Mouse (Mus musculus) heart, embryonic 13.5 days (tissue): ENCODE measurements around the gene Opa1. TPM values are rescaled to one million over a fixed set of nuclear protein-coding genes. Genes with fewer than 3 reads are reported as not detected.

ENCODE experiments used
- ATAC-seq: fragments of 200-750 bp; cut with Nextera tagmentation; 2 replicates; pipeline ENCODE4 v1.8.0; 2017; ENCODE audit warnings: moderate TSS enrichment; ENCODE audit not compliant: insufficient number of reproducible peaks, low FRiP score, low TSS enrichment; ENCODE audit errors: extremely low read depth
- H3K27ac ChIP-seq: fragments of 300-500 bp; sonication (generic); replicated peaks from 2 replicates; pipeline ENCODE4 v1.5.1; 2015; ENCODE audit warnings: moderate library complexity, mild to moderate bottlenecking, inconsistent platforms
- H3K27me3 ChIP-seq: fragments of 300-500 bp; sonication (generic); replicated peaks from 2 replicates; pipeline ENCODE4 v1.6.1; 2015; ENCODE audit warnings: mild to moderate bottlenecking, inconsistent platforms
- H3K36me3 ChIP-seq: fragments of 300-500 bp; sonication (generic); 2 replicates; pipeline ENCODE4 v1.6.1; 2015; ENCODE audit warnings: mild to moderate bottlenecking, inconsistent platforms
- H3K4me1 ChIP-seq: fragments of 300-500 bp; sonication (generic); 2 replicates; pipeline ENCODE4 v1.6.1; 2015; ENCODE audit warnings: inconsistent platforms
- H3K4me2 ChIP-seq: fragments of 300-500 bp; sonication (generic); 2 replicates; pipeline ENCODE4 v1.6.1; 2015; ENCODE audit warnings: inconsistent platforms, mild to moderate bottlenecking, moderate library complexity
- H3K4me3 ChIP-seq: fragments of 300-500 bp; sonication (generic); 2 replicates; pipeline ENCODE4 v1.5.1; 2015; ENCODE audit warnings: moderate library complexity, mild to moderate bottlenecking, inconsistent platforms
- H3K9ac ChIP-seq: fragments of 300-500 bp; sonication (generic); 2 replicates; pipeline ENCODE4 v1.6.1; 2015; ENCODE audit warnings: inconsistent platforms, mild to moderate bottlenecking, moderate library complexity
- H3K9me3 ChIP-seq: fragments of 300-500 bp; sonication (generic); 2 replicates; pipeline ENCODE4 v1.6.1; 2016; ENCODE audit warnings: inconsistent platforms
- WGBS: fragments of 180-500 bp; shearing (Covaris S2); methylation state at CpG from one replicate; pipeline ENCODE4 v1.1.7; 2015; ENCODE audit warnings: mixed read lengths; 5-methylcytosine and 5-hydroxymethylcytosine counted together
- polyA plus RNA-seq: library from polyadenylated mRNA; unstranded; fragments of >200 nt; fragmentation: Nextera tagmentation; extraction: Ambion mirVana; gene quantifications from 2 replicates; pipeline ENCODE4 v1.2.1, GENCODE M21; 2015

Gene Opa1
- polyA plus RNA-seq, 1 experiment from 2014 or later = 34.9 TPM

- peaks cover 8% of the 10 kb centered on the region for H3K4me1 ChIP-seq
- H3K4me2 ChIP-seq = no peak overlapping the region
- ATAC-seq = no peak
- no peak overlapping the region for H3K9ac ChIP-seq
- no peaks in the 10 kb centered on the region for H3K9me3 ChIP-seq
- no peaks in the 10 kb centered on the region for H3K36me3 ChIP-seq
- H3K27me3 ChIP-seq = no peaks in the 10 kb centered on the region
- 10% methylated on average over 5 of the region's 5 CpGs for WGBS
- no peak overlapping the region for H3K4me3 ChIP-seq
- no peak overlapping the region for H3K27ac ChIP-seq
Observed at GRCm38 (mm10) chr16:29575620-29576019, 3.5 kb upstream of the Opa1 start.

- WGBS = 6% methylated on average over 12 of the region's 12 CpGs
- Histone ChIP-seq H3K4me3 (peak overlapping the region; percentile 99), H3K27ac (peak overlapping the region; percentile 48; the same call in 1 of the 2 replicates), H3K9me3 (no peaks in the 10 kb centered on the region), H3K4me2 (peak overlapping the region; percentile 93), H3K9ac (peak overlapping the region; percentile 97), H3K36me3 (no peaks in the 10 kb centered on the region), H3K27me3 (no peaks in the 10 kb centered on the region), H3K4me1 (peaks cover 9% of the 10 kb centered on the region)
- ATAC-seq = no peak
Observed at GRCm38 (mm10) chr16:29579787-29580176, 648 bp downstream of the Opa1 start.

- H3K4me1 ChIP-seq = no peaks in the 10 kb centered on the region
- WGBS = 77% methylated on average over 7 of the region's 7 CpGs
- no peaks in the 10 kb centered on the region for H3K27me3 ChIP-seq
- ATAC-seq = no peak
- no peak overlapping the region for H3K9ac ChIP-seq
- no peaks in the 10 kb centered on the region for H3K9me3 ChIP-seq
- no peak overlapping the region for H3K27ac ChIP-seq
- H3K4me2 ChIP-seq = no peak overlapping the region
- no peak overlapping the region for H3K4me3 ChIP-seq
- H3K36me3 ChIP-seq = peaks cover 71% of the 10 kb centered on the region
Observed at GRCm38 (mm10) chr16:29592171-29592570, 13.0 kb downstream of the Opa1 start.

- no peak overlapping the region for H3K27ac ChIP-seq
- no peak overlapping the region for H3K9ac ChIP-seq
- ATAC-seq = no peak
- no peaks in the 10 kb centered on the region for H3K4me1 ChIP-seq
- peaks cover 61% of the 10 kb centered on the region for H3K36me3 ChIP-seq
- no peaks in the 10 kb centered on the region for H3K27me3 ChIP-seq
- no peak overlapping the region for H3K4me2 ChIP-seq
- H3K9me3 ChIP-seq = no peaks in the 10 kb centered on the region
- WGBS = 86% methylated on average over 4 of the region's 4 CpGs
- H3K4me3 ChIP-seq = no peak overlapping the region
Observed at GRCm38 (mm10) chr16:29597122-29597521, 18.0 kb downstream of the Opa1 start.

- no peak for ATAC-seq
- Histone ChIP-seq H3K36me3 (peaks cover 75% of the 10 kb centered on the region), H3K27ac (no peak overlapping the region), H3K4me2 (no peak overlapping the region), H3K9me3 (no peaks in the 10 kb centered on the region), H3K27me3 (no peaks in the 10 kb centered on the region), H3K4me1 (no peaks in the 10 kb centered on the region), H3K4me3 (no peak overlapping the region), H3K9ac (no peak overlapping the region)
- 90% methylated on average over 8 of the region's 8 CpGs for WGBS
Observed at GRCm38 (mm10) chr16:29605546-29605945, 26.4 kb downstream of the Opa1 start.

GRCm38 (mm10) chr16:29607131-29607530, 28.0 kb downstream of the Opa1 start:
- WGBS = 90% methylated on average over 7 of the region's 7 CpGs
- no peaks in the 10 kb centered on the region for H3K4me1 ChIP-seq
- no peak overlapping the region for H3K4me3 ChIP-seq
- no peak overlapping the region for H3K9ac ChIP-seq
- peaks cover 85% of the 10 kb centered on the region for H3K36me3 ChIP-seq
- H3K9me3 ChIP-seq = no peaks in the 10 kb centered on the region
- no peak for ATAC-seq
- no peak overlapping the region for H3K4me2 ChIP-seq
- H3K27me3 ChIP-seq = no peaks in the 10 kb centered on the region
- H3K27ac ChIP-seq = no peak overlapping the region

GRCm38 (mm10) chr16:29614762-29615161, 35.6 kb downstream of the Opa1 start:
- ATAC-seq = no peak
- Histone ChIP-seq H3K9ac (no peak overlapping the region), H3K27ac (no peak overlapping the region), H3K4me1 (no peaks in the 10 kb centered on the region), H3K36me3 (peaks cover 91% of the 10 kb centered on the region), H3K4me3 (no peak overlapping the region), H3K27me3 (no peaks in the 10 kb centered on the region), H3K4me2 (no peak overlapping the region), H3K9me3 (no peaks in the 10 kb centered on the region)
- 84% methylated on average over 9 of the region's 9 CpGs for WGBS

DNA sequence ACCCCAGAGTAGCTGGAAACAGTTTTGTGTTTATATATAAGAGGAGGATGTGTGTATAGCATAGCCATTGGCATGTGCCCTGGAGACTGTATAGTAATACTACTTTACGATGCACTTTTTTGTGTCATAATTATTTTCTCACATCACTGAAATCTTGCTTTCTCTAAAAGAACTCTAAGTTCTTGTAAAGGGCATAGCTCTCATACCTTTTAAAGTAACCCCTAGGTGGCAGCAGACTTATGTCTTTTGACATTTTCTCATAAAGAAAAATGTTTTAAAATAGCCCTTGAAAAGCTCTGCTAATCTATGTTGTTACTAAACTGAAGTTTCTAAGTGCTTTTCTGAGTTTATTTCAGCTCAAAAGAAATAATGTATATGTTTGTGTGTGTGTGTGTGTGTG, 49.9 kb downstream of the Opa1 start:
- ATAC-seq = no peak
- Histone ChIP-seq H3K4me1 (no peaks in the 10 kb centered on the region), H3K4me2 (no peak overlapping the region), H3K9me3 (no peaks in the 10 kb centered on the region), H3K4me3 (no peak overlapping the region), H3K9ac (no peak overlapping the region), H3K27me3 (no peaks in the 10 kb centered on the region), H3K27ac (no peak overlapping the region), H3K36me3 (peaks cover 85% of the 10 kb centered on the region)
- 88% methylated on average over 1 of the region's 1 CpGs for WGBS

GRCm38 (mm10) chr16:29635780-29636179, 56.6 kb downstream of the Opa1 start:
- H3K4me3 ChIP-seq = no peak overlapping the region
- peaks cover 76% of the 10 kb centered on the region for H3K36me3 ChIP-seq
- WGBS = 54% methylated on average over 4 of the region's 4 CpGs
- H3K27me3 ChIP-seq = no peaks in the 10 kb centered on the region
- H3K9ac ChIP-seq = no peak overlapping the region
- H3K4me2 ChIP-seq = no peak overlapping the region
- no peak for ATAC-seq
- no peaks in the 10 kb centered on the region for H3K4me1 ChIP-seq
- H3K9me3 ChIP-seq = no peaks in the 10 kb centered on the region
- no peak overlapping the region for H3K27ac ChIP-seq

- no peak overlapping the region for H3K4me2 ChIP-seq
- H3K27me3 ChIP-seq = no peaks in the 10 kb centered on the region
- H3K36me3 ChIP-seq = peaks cover 54% of the 10 kb centered on the region
- 77% methylated on average over 1 of the region's 1 CpGs for WGBS
- no peaks in the 10 kb centered on the region for H3K4me1 ChIP-seq
- ATAC-seq = no peak
- no peaks in the 10 kb centered on the region for H3K9me3 ChIP-seq
- no peak overlapping the region for H3K27ac ChIP-seq
- no peak overlapping the region for H3K4me3 ChIP-seq
- no peak overlapping the region for H3K9ac ChIP-seq
Observed at GRCm38 (mm10) chr16:29642376-29642775, 63.2 kb downstream of the Opa1 start.

DNA sequence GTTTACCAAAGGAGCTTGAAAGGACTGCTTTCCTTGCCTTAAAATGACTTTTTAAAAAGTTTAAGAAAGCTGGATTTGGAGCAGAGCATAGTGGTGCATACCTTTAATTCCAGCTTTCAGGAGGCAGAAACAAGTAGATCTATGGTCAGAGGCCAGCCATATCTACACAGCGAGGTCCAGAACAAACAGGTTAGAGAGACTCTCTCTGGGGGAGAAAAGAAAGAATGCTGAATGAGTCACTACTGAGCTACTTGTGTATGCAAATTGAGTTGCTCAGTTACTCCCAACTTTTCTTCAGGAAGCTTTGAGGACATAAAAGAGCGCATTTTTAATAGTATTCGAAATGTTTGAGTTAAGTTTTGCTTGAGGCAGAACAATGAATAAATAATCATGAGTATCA, 65.7 kb downstream of the Opa1 start:
- H3K4me3 ChIP-seq = no peak overlapping the region
- H3K27me3 ChIP-seq = no peaks in the 10 kb centered on the region
- H3K9ac ChIP-seq = no peak overlapping the region
- no peak for ATAC-seq
- H3K4me1 ChIP-seq = no peaks in the 10 kb centered on the region
- H3K27ac ChIP-seq = no peak overlapping the region
- no peak overlapping the region for H3K4me2 ChIP-seq
- H3K9me3 ChIP-seq = no peaks in the 10 kb centered on the region
- WGBS = 80% methylated on average over 3 of the region's 3 CpGs
- peaks cover 55% of the 10 kb centered on the region for H3K36me3 ChIP-seq

DNA sequence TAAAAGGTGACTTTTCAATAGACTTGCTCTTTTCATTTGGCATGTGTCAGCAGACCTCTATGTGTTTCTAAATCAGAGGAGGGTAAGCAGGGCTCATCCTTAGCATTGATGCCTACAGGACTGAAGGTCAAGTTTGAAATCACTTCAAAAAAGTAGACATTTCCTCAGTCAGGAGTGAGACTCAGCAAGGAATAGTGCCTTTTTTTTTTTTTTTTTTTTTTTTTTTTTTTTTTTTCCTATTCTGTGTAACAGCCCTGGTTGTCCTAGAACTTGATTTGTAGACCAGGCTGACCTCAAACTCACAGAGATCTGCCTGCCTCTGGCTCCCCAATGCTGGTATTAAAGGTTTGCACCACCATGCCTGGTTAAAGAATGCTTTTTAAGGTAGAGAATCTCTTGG, 67.1 kb downstream of the Opa1 start:
- H3K27ac ChIP-seq = no peak overlapping the region
- no peak overlapping the region for H3K9ac ChIP-seq
- H3K4me1 ChIP-seq = no peaks in the 10 kb centered on the region
- peaks cover 64% of the 10 kb centered on the region for H3K36me3 ChIP-seq
- no peaks in the 10 kb centered on the region for H3K9me3 ChIP-seq
- no peak overlapping the region for H3K4me3 ChIP-seq
- H3K4me2 ChIP-seq = no peak overlapping the region
- ATAC-seq = no peak
- H3K27me3 ChIP-seq = no peaks in the 10 kb centered on the region
